ENCODE assay signal across 19 mouse cellular contexts in the genomic region with DNA sequence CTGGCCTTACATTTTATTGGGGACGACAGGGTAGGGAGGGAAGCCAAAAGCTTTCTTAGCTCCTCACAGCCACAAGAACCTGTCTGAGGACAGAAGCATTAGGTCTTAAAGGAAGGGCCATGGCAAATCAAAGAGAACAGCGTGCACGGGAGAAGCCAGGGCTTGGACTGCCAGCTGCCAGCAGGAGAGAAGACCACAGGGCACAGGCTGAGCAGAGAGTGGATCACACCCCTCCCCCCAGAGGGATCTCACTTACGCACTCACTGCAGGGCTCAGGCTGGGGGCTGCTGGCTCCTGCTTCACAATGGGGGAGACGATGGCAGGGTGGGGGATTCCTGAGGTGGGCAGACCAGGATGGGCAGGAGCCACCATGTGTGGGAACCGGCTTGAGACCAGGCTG. TPM values are rescaled to one million over a fixed set of nuclear protein-coding genes. Genes with fewer than 3 reads are reported as not detected.
A peak's percentile ranks its signal among the peaks of the same experiment; 100 is the strongest.
DNase-seq lines count a peak whose midpoint lies in the region; ATAC-seq lines count a peak whose summit lies in the region.
"Had no signal": no experiment of that assay in that cellular context is flagged by ENCODE, and none has a peak within 500 bp of the region (broad histone marks: within the 10 kb centered on the region; RNA-seq: fewer than 3 reads in every experiment).

No protein-coding gene starts in this region.

- peak; percentile 77 to 79 for DNase-seq in cerebellum, postnatal 14 days
- DNase-seq in cerebellum, adult 18-20 months = no peak
- DNase-seq in heart, postnatal 4 days = no peak
- DNase-seq in retina, postnatal 1 day = peak; percentile 34
- no peak for DNase-seq in retina, embryonic 14.5 days (ENCODE audit: low spot score)
- DNase-seq: adrenal gland, postnatal 10 days; cerebellum, adult 11 months; cerebellum, adult 9-10 months; embryo, embryonic 11 days; gastrocnemius, adult 2 months; gastrocnemius, postnatal 25 days; heart, postnatal 10 days; kidney, adult 11 months had no signal

- ATAC-seq in heart, embryonic 13.5 days (ENCODE audit: extremely low read depth, insufficient number of reproducible peaks, low FRiP score, low TSS enrichment) = no peak
- no peak for ATAC-seq in kidney, embryonic 15.5 days (replicated peaks; ENCODE audit: low FRiP score)
- ATAC-seq in kidney, embryonic 14.5 days (ENCODE audit: low FRiP score, low TSS enrichment) = no peak

- WGBS in heart, embryonic 13.5 days = 70% methylated on average over 6 of the region's 6 CpGs
- 65% methylated on average over 6 of the region's 6 CpGs for WGBS in kidney, embryonic 15.5 days
- WGBS in kidney, embryonic 14.5 days = 63% methylated on average over 6 of the region's 6 CpGs

- H3K4me2 ChIP-seq in heart, embryonic 13.5 days = no peak overlapping the region
- H3K4me2 ChIP-seq in kidney, embryonic 15.5 days = no peak overlapping the region
- no peak overlapping the region for H3K4me2 ChIP-seq in kidney, embryonic 14.5 days (replicated peaks; ENCODE audit: low read depth, low read length)
- H3K4me2 ChIP-seq: embryonic facial prominence, embryonic 12.5 days; forebrain, embryonic 12.5 days; hindbrain, embryonic 15.5 days had no signal

- no peaks in the 10 kb centered on the region for H3K27me3 ChIP-seq in heart, embryonic 13.5 days (replicated peaks)
- H3K27me3 ChIP-seq in kidney, embryonic 15.5 days = no peaks in the 10 kb centered on the region
- H3K27me3 ChIP-seq in kidney, embryonic 14.5 days (ENCODE audit: control insufficient read depth, insufficient read depth, low read length) = no peaks in the 10 kb centered on the region
- H3K27me3 ChIP-seq: embryonic facial prominence, embryonic 12.5 days; forebrain, embryonic 12.5 days; hindbrain, embryonic 15.5 days had no signal

- no peak overlapping the region for H3K27ac ChIP-seq in heart, embryonic 13.5 days (replicated peaks)
- 0 out of 2 replicates have a peak overlapping the region, but pooled peaks have one; percentile 18 for H3K27ac ChIP-seq in kidney, embryonic 15.5 days
- no peak overlapping the region for H3K27ac ChIP-seq in kidney, embryonic 14.5 days (ENCODE audit: low read depth, low read length)
- H3K27ac ChIP-seq: embryonic facial prominence, embryonic 12.5 days; forebrain, embryonic 12.5 days; gastrocnemius, adult 2 months; hindbrain, embryonic 15.5 days had no signal

- H3K4me1 ChIP-seq in heart, embryonic 13.5 days = peaks cover 7% of the 10 kb centered on the region
- H3K4me1 ChIP-seq in kidney, embryonic 15.5 days = peaks cover 16% of the 10 kb centered on the region
- peaks cover 7% of the 10 kb centered on the region for H3K4me1 ChIP-seq in kidney, embryonic 14.5 days (ENCODE audit: control insufficient read depth, insufficient read depth, low read length)
- H3K4me1 ChIP-seq: forebrain, embryonic 12.5 days; hindbrain, embryonic 15.5 days had no signal

- H3K9ac ChIP-seq in heart, embryonic 13.5 days = 0 out of 2 replicates have a peak overlapping the region, but pooled peaks have one; percentile 14
- H3K9ac ChIP-seq in kidney, embryonic 15.5 days = no peak overlapping the region
- H3K9ac ChIP-seq in kidney, embryonic 14.5 days (ENCODE audit: low read depth, low read length) = no peak overlapping the region
- H3K9ac ChIP-seq: embryonic facial prominence, embryonic 12.5 days; forebrain, embryonic 12.5 days; hindbrain, embryonic 15.5 days had no signal

- H3K9me3 ChIP-seq in heart, embryonic 13.5 days = no peaks in the 10 kb centered on the region
- no peaks in the 10 kb centered on the region for H3K9me3 ChIP-seq in kidney, embryonic 15.5 days (replicated peaks)
- no peaks in the 10 kb centered on the region for H3K9me3 ChIP-seq in kidney, embryonic 14.5 days (ENCODE audit: control insufficient read depth, low read length)
- H3K9me3 ChIP-seq: embryonic facial prominence, embryonic 12.5 days; forebrain, embryonic 12.5 days; hindbrain, embryonic 15.5 days had no signal

- H3K4me3 ChIP-seq in heart, embryonic 13.5 days = no peak overlapping the region
- no peak overlapping the region for H3K4me3 ChIP-seq in kidney, embryonic 15.5 days (replicated peaks)
- no peak overlapping the region for H3K4me3 ChIP-seq in kidney, embryonic 14.5 days (ENCODE audit: low read length)
- H3K4me3 ChIP-seq: embryonic facial prominence, embryonic 12.5 days; forebrain, embryonic 12.5 days; gastrocnemius, adult 2 months; hindbrain, embryonic 15.5 days had no signal

- peaks cover 60% of the 10 kb centered on the region for H3K36me3 ChIP-seq in heart, embryonic 13.5 days
- H3K36me3 ChIP-seq in kidney, embryonic 15.5 days = peaks cover 65% of the 10 kb centered on the region
- peaks cover 62% of the 10 kb centered on the region for H3K36me3 ChIP-seq in kidney, embryonic 14.5 days (ENCODE audit: control insufficient read depth, insufficient read depth, low read length)
- H3K36me3 ChIP-seq: hindbrain, embryonic 15.5 days had no signal

RNA-seq across cellular contexts. Expression of a gene that starts 14.9 kb away (rescaled TPM):
- 21.5 and 24.0 TPM in 2 replicates for polyA plus RNA-seq in heart, embryonic 13.5 days (2015; fragmentation: Nextera tagmentation; extraction: Ambion mirVana)
- 10 to 100 TPM; 31.2 to 32.5 TPM for total RNA-seq in heart, postnatal 4 days (2021)
- 37.5 and 39.5 TPM in 2 replicates for polyA plus RNA-seq in kidney, embryonic 15.5 days (2015; fragmentation: Nextera tagmentation; extraction: Ambion mirVana)
- polyA plus RNA-seq in kidney, embryonic 14.5 days (2014; fragmentation: Nextera tagmentation; extraction: Ambion mirVana) = 22.5 and 39.6 TPM in 2 replicates

RNA-seq across cellular contexts. Expression of a gene that starts 33.4 kb away (rescaled TPM):
- polyA plus RNA-seq in heart, embryonic 13.5 days (2015; fragmentation: Nextera tagmentation; extraction: Ambion mirVana) = 18.3 and 20.1 TPM in 2 replicates
- total RNA-seq in heart, postnatal 4 days (2021) = 100 to 1,000 TPM in 1 of 2 experiments, 10 to 100 TPM in 1; 91.3 to 105 TPM
- 22.1 and 24.6 TPM in 2 replicates for polyA plus RNA-seq in kidney, embryonic 15.5 days (2015; fragmentation: Nextera tagmentation; extraction: Ambion mirVana)
- 14.7 and 20.1 TPM in 2 replicates for polyA plus RNA-seq in kidney, embryonic 14.5 days (2014; fragmentation: Nextera tagmentation; extraction: Ambion mirVana)

RNA-seq across cellular contexts. Expression of a gene that starts 33.5 kb away (rescaled TPM):
- polyA plus RNA-seq in heart, embryonic 13.5 days (2015; fragmentation: Nextera tagmentation; extraction: Ambion mirVana) = 10.6 and 11.8 TPM in 2 replicates
- total RNA-seq in heart, postnatal 4 days (2021) = 10 to 100 TPM in 1 of 2 experiments, 1 to 10 TPM in 1; 7.6 to 10.2 TPM
- 14.6 and 16.8 TPM in 2 replicates for polyA plus RNA-seq in kidney, embryonic 15.5 days (2015; fragmentation: Nextera tagmentation; extraction: Ambion mirVana)
- 10.4 and 15.0 TPM in 2 replicates for polyA plus RNA-seq in kidney, embryonic 14.5 days (2014; fragmentation: Nextera tagmentation; extraction: Ambion mirVana)

Comparison
In these comparisons a context has a peak if more than half of its experiments do, and no peak if none do; other contexts are left out.
1. DNase-seq: peak in cerebellum, postnatal 14 days (2 of 2) and retina, postnatal 1 day (single experiment); none in cerebellum, adult 18-20 months (0 of 2), heart, postnatal 4 days (single experiment) and retina, embryonic 14.5 days (single experiment).